Mouse (Mus musculus): ENCODE measurements at regions not wholly inside any gene's neighbourhood (a gene's known extent, or its start where the extent isn't known, plus 50 kb on each side); places are given as distances from the start of the nearest gene placed in this dataset.

- Histone ChIP-seq H3K27me3 (no peaks in the 10 kb centered on the region), H3K27ac (replicated peaks) (no peak overlapping the region), H3K4me2 (no peak overlapping the region), H3K36me3 (replicated peaks) (no peaks in the 10 kb centered on the region), H3K9me3 (replicated peaks) (no peaks in the 10 kb centered on the region), H3K9ac (no peak overlapping the region), H3K4me1 (replicated peaks) (no peaks in the 10 kb centered on the region), H3K4me3 (replicated peaks) (no peak overlapping the region)
- ATAC-seq (ENCODE audit: insufficient read depth), result no peak
- WGBS (ENCODE audit: insufficient replicate concordance), result 44% methylated on average over 4 of the region's 4 CpGs
Measured at GRCm38 (mm10) chr6:147726987-147727386, 251.4 kb downstream of the Ccdc91 start.

DNA sequence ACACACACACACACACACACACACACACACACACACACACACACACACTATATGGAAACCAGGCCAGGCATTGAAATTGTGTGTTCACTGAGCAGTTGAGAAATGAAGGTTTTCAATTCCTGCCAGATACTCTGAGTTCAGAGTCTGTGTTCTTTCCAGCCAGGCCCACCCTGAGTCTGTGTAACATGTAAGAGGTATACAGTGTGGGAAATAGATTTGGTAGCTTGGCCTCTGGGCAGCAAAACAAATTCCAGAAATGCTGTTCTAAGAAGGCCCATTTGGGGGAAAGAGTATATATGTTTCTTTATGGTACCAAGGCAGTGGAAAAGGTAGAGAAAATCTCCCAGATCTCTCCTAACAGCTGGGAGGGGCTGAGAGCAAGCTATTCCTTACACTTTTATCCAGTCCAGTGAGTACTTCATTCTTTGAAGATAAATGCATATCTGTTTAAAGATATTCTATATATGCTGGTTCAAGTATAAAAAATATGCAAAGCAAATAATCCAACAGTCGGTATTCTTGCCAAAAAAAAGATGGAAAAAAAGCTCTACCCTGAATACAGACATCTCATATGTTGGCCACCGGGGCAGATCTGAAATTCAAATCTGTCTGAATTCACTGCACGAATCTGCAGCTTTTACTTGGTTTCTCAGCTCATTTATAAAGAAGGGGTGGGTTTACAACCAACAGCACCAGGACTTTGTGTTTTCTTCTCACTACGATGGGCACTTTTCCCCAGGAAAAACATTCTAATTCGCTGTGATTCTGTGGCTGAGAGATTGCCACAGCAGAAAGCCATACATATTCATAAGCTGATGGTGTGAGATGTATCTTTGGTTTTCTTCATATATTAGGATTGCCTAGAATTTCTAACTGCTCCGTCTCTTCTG, 252.3 kb downstream of the Ccdc91 start:
- WGBS (ENCODE audit: insufficient replicate concordance), result 59% methylated on average over 6 of the region's 6 CpGs
- no peak for ATAC-seq (ENCODE audit: insufficient read depth)

GRCm38 (mm10) chr6:147729721-147730120, 254.1 kb downstream of the Ccdc91 start:
- Histone ChIP-seq H3K27me3 (no peaks in the 10 kb centered on the region), H3K36me3 (replicated peaks) (no peaks in the 10 kb centered on the region), H3K27ac (replicated peaks) (no peak overlapping the region), H3K4me1 (replicated peaks) (no peaks in the 10 kb centered on the region), H3K9me3 (replicated peaks) (no peaks in the 10 kb centered on the region), H3K4me3 (replicated peaks) (no peak overlapping the region), H3K4me2 (no peak overlapping the region), H3K9ac (no peak overlapping the region)
- ATAC-seq (ENCODE audit: insufficient read depth), result no peak

More for the DNA sequence above, 252.3 kb downstream of the Ccdc91 start:
- Histone ChIP-seq H3K4me2 (no peak overlapping the region), H3K27me3 (no peaks in the 10 kb centered on the region), H3K27ac (replicated peaks) (no peak overlapping the region), H3K36me3 (replicated peaks) (no peaks in the 10 kb centered on the region), H3K9me3 (replicated peaks) (no peaks in the 10 kb centered on the region), H3K4me1 (replicated peaks) (no peaks in the 10 kb centered on the region), H3K9ac (no peak overlapping the region), H3K4me3 (replicated peaks) (no peak overlapping the region)

DNA sequence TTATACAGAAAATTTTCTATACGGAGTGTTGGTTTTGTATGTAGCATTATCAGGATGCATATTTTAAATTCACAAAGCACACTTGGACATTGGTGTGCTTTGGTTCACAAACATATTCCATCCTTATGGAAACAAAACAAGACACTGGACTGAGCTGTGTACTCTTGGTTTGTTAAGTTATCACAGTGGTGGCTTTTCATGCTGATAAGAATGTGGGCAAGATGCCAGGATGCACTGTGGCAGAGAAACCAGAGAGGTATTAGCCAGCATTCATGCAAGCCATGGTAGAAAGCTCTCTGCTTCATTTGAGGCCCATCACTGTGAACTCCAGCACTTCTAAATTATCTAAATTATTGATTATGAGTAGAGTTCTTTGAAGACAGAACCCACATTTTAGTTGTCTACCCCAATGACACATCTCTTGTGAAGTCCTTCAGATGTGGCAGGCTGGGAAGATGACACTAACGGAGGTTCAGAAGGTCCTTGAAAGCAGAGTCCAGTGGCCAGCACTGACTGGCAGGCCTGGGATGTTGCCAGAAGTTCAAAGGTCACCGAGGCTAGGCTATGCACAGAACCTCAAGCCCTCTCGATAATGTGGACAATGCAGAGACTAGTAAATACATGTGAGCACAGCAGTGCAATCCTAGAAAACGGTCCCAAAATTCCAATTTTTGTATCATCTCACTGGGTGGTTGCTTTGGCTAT, 263.1 kb downstream of the Ccdc91 start:
- Histone ChIP-seq H3K9me3 (replicated peaks) (no peaks in the 10 kb centered on the region), H3K4me3 (replicated peaks) (no peak overlapping the region), H3K27me3 (no peaks in the 10 kb centered on the region), H3K4me1 (replicated peaks) (no peaks in the 10 kb centered on the region), H3K4me2 (no peak overlapping the region), H3K36me3 (replicated peaks) (no peaks in the 10 kb centered on the region), H3K27ac (replicated peaks) (no peak overlapping the region), H3K9ac (no peak overlapping the region)
- no peak for ATAC-seq (ENCODE audit: insufficient read depth)
- 49% methylated on average over 5 of the region's 5 CpGs for WGBS (ENCODE audit: insufficient replicate concordance)

DNA sequence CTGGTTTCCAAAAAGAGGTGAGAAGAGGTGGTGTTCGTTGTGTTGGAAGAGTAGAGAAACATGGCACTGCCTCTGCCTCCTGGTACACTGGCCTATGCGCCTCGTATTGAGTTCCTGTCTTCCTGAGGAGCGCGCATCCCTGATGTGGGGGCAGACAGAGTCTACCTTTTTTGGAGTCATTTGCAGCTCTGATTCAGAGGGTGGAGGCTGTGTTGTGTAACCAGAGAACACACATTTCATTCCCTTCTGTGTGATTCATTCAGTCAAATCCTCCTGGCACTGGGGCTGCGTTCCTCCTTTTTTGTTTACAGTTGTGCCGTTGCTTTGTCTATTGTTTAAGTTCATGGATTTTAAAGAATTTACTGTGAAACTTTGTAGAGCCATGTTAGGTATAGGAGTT, 265.8 kb downstream of the Ccdc91 start:
- H3K4me2 ChIP-seq, result no peak overlapping the region
- H3K27me3 ChIP-seq, result no peaks in the 10 kb centered on the region
- no peaks in the 10 kb centered on the region for H3K4me1 ChIP-seq (replicated peaks)
- no peaks in the 10 kb centered on the region for H3K36me3 ChIP-seq (replicated peaks)
- no peak overlapping the region for H3K9ac ChIP-seq
- no peak overlapping the region for H3K27ac ChIP-seq (replicated peaks)
- ATAC-seq (ENCODE audit: insufficient read depth), result no peak
- H3K4me3 ChIP-seq (replicated peaks), result no peak overlapping the region
- no peaks in the 10 kb centered on the region for H3K9me3 ChIP-seq (replicated peaks)
- whole genome bisulfite sequencing (ENCODE audit: insufficient replicate concordance), result 67% methylated on average over 7 of the region's 7 CpGs

DNA sequence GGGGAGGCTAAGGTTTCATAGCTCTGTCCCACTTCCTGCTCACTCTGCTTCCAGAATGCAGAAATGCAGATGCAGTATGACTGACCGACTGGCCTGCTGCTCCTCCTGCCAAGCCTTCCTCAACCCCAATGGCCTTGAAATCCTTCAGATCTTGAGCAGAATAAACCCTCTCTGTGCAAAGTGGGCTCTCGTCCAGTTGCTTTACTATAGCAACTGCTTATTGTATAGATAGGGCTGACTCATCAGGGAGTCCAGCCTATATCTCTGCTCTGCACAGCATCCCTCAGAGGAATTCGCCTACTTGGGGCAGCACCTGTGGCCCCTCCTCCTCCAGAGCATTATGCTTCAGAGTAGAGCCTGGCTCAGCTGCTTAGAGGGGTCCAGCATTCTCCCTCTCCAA, 268.5 kb downstream of the Ccdc91 start:
- H3K36me3 ChIP-seq (replicated peaks), result no peaks in the 10 kb centered on the region
- no peak overlapping the region for H3K9ac ChIP-seq
- 31% methylated on average over 3 of the region's 3 CpGs for WGBS (ENCODE audit: insufficient replicate concordance)
- no peak overlapping the region for H3K4me3 ChIP-seq (replicated peaks)
- no peak overlapping the region for H3K27ac ChIP-seq (replicated peaks)
- H3K9me3 ChIP-seq (replicated peaks), result no peaks in the 10 kb centered on the region
- no peak for ATAC-seq (ENCODE audit: insufficient read depth)
- H3K27me3 ChIP-seq, result no peaks in the 10 kb centered on the region
- no peaks in the 10 kb centered on the region for H3K4me1 ChIP-seq (replicated peaks)
- H3K4me2 ChIP-seq, result no peak overlapping the region

DNA sequence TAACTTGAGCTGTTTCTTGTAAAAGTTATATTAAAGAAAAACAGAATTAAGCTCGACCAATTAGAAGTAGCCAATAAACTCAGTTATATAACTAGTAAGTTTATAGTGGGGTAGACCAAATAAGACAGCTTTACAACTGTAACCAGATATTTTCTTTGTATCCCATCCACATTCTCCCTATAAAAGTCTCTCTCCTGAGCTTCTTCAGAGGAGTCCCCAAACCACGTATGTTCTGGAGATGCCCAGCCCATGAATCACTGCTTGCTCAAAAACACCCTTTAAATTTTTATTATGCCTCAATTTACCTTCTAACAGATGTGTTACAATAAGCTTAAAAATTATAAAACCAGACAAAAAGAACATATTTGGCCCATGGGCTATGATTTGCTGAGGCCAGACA, 270.1 kb downstream of the Ccdc91 start:
- H3K4me3 ChIP-seq (replicated peaks), result no peak overlapping the region
- no peaks in the 10 kb centered on the region for H3K27me3 ChIP-seq
- no peaks in the 10 kb centered on the region for H3K9me3 ChIP-seq (replicated peaks)
- H3K4me1 ChIP-seq (replicated peaks), result no peaks in the 10 kb centered on the region
- no peak for ATAC-seq (ENCODE audit: insufficient read depth)
- H3K4me2 ChIP-seq, result no peak overlapping the region
- 41% methylated on average over 2 of the region's 2 CpGs for WGBS (ENCODE audit: insufficient replicate concordance)
- H3K27ac ChIP-seq (replicated peaks), result no peak overlapping the region
- no peak overlapping the region for H3K9ac ChIP-seq
- H3K36me3 ChIP-seq (replicated peaks), result no peaks in the 10 kb centered on the region

DNA sequence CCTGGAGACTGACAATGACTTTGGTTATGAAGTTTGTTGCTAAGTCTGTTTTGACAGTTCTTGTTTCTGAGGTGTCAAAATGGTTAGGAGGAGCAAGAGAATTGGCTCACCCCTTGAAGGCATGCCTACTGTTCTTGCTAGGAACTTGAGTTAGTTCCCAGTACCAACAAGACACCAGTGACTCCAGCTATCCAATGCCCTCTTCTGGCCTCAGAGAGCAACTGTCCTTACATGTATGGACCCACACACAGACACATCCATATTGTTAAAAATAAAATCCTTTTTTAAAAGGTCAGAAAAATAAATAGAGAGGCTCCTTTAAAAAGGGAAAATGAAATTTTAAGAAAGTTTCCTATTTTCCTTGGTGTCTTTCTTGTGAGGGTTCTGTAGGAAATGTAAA, 272.3 kb downstream of the Ccdc91 start:
- no peak for ATAC-seq (ENCODE audit: insufficient read depth)
- Histone ChIP-seq H3K27ac (replicated peaks) (no peak overlapping the region), H3K9ac (no peak overlapping the region), H3K4me2 (no peak overlapping the region), H3K36me3 (replicated peaks) (no peaks in the 10 kb centered on the region), H3K9me3 (replicated peaks) (no peaks in the 10 kb centered on the region), H3K27me3 (no peaks in the 10 kb centered on the region), H3K4me1 (replicated peaks) (no peaks in the 10 kb centered on the region), H3K4me3 (replicated peaks) (no peak overlapping the region)

DNA sequence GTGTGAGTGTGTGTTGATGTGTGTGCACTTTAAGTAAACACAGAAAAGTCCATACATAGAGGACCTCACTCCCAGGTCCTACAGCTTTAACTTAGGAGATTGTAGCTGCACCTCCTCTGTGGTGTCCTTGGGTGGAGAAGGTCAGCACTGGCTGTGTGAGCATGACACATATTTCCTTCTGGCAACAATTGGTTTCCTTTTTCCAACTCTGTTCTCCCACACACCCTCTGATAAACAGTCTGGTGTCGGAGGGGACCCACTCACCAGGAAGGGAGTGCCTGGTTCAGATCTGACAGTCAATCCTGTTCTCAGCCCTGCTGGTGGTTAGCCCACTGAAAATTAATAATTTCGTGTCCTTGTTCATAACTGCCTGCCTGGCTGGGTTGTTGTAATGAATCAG, 276.7 kb downstream of the Ccdc91 start:
- no peak for ATAC-seq (ENCODE audit: insufficient read depth)

DNA sequence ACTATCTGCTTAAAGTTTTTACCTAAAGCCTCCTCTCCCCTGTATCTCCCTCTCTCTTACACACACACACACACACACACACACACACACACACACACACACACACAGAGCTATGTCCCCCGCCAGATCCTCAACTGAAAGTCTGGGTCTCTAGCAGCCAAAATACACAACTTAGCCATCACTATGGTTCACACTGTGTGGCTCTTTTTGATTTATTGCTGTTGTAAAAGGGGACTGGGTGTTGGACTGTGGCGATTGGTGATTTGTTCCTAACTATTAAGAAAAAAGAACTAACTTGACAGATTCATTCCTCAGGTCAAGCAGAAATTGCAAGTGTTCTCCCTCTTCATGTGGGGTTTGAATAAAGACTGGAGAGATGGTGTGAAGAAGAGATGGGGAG, 278.2 kb downstream of the Ccdc91 start:
- Histone ChIP-seq H3K4me1 (replicated peaks) (no peaks in the 10 kb centered on the region), H3K4me2 (no peak overlapping the region), H3K27ac (replicated peaks) (no peak overlapping the region), H3K4me3 (replicated peaks) (no peak overlapping the region), H3K27me3 (no peaks in the 10 kb centered on the region), H3K9ac (no peak overlapping the region), H3K36me3 (replicated peaks) (no peaks in the 10 kb centered on the region), H3K9me3 (replicated peaks) (no peaks in the 10 kb centered on the region)
- 59% methylated on average over 2 of the region's 2 CpGs for WGBS (ENCODE audit: insufficient replicate concordance)
- no peak for ATAC-seq (ENCODE audit: insufficient read depth)

More for the DNA sequence above, 276.7 kb downstream of the Ccdc91 start:
- no peak overlapping the region for H3K4me2 ChIP-seq
- no peaks in the 10 kb centered on the region for H3K27me3 ChIP-seq
- 19% methylated on average over 2 of the region's 2 CpGs for WGBS (ENCODE audit: insufficient replicate concordance)
- H3K4me3 ChIP-seq (replicated peaks), result no peak overlapping the region
- no peak overlapping the region for H3K27ac ChIP-seq (replicated peaks)
- no peaks in the 10 kb centered on the region for H3K9me3 ChIP-seq (replicated peaks)
- no peaks in the 10 kb centered on the region for H3K4me1 ChIP-seq (replicated peaks)
- no peak overlapping the region for H3K9ac ChIP-seq
- no peaks in the 10 kb centered on the region for H3K36me3 ChIP-seq (replicated peaks)

- Histone ChIP-seq H3K9me3 (replicated peaks) (no peaks in the 10 kb centered on the region), H3K4me1 (replicated peaks) (0 out of 2 replicates have a peak, but pooled peaks cover 4% of the 10 kb centered on the region), H3K9ac (no peak overlapping the region), H3K4me3 (replicated peaks) (no peak overlapping the region), H3K27ac (replicated peaks) (no peak overlapping the region), H3K36me3 (replicated peaks) (no peaks in the 10 kb centered on the region), H3K27me3 (no peaks in the 10 kb centered on the region), H3K4me2 (no peak overlapping the region)
- ATAC-seq (ENCODE audit: insufficient read depth), result no peak
- WGBS (ENCODE audit: insufficient replicate concordance), result 61% methylated on average over 7 of the region's 7 CpGs
Measured at GRCm38 (mm10) chr6:147755750-147756523, 280.3 kb downstream of the Ccdc91 start.
